Mouse (Mus musculus): ENCODE measurements around the gene Hps3. TPM values are rescaled to one million over a fixed set of nuclear protein-coding genes. Genes with fewer than 3 reads are reported as not detected.

Hps3 gene
- total and polyA plus RNA-seq, 3 experiments = 7.0 to 10.5 TPM; not detected in 1

DNA sequence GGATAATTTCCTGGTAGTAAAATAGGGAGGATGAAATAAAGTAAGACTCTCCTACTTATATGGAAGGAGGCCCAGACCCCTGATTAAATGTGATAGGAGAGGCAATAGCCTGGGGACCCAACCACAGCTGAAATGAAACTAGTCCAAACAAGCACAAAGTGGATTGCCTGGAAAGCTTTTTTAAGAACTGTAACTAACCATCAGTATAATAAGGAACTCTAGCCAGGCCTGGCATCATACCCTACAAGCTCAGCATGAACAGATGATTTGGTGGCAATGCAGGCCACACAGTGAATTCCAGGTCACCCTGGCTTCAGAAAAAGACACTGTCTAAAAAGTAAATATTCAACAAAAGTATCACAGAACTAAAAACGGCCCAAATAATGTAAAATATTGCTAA lies 29.5 kb downstream of the Hps3 start:
- TF ChIP-seq TAL1 (IDR thresholded peaks at IDR 0.05; ENCODE audit: low read length) (no peak), HCFC1 (IDR thresholded peaks at IDR 0.05; ENCODE audit: low read depth, low read length) (no peak), EP300 (IDR thresholded peaks at IDR 0.05; ENCODE audit: low read depth in 1 of 2, low read length in 2 of 2) (no peak), MAFK (IDR thresholded peaks at IDR 0.05; ENCODE audit: borderline replicate concordance, low read depth, low read length) (no peak)

DNA sequence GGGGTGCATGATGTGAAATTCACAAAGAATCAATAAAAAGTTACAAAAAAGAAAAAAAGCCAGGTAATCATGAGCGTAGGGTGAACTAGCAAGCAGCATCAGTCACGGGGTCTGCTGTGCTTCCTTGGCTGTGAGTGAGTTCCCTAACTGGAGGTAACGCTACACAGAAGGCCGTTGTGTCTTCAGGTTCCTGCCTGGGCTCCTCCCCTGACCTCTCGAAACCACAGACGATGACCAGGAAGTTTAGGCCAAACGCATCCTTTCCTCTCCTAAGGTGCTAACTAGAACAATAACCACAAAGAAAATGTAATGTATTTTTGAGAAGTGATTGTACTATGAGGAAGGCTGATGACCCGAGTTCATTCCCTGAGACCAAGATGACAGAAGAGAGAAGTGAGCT lies 30.7 kb downstream of the Hps3 start:
- no peaks in the 10 kb centered on the region for H3K27me3 ChIP-seq (ENCODE audit: control insufficient read depth in 1 of 2, insufficient read depth in 2 of 2, low read length in 2 of 2)
- H3K9me3 ChIP-seq (replicated peaks; ENCODE audit: insufficient read depth, low read length) = no peaks in the 10 kb centered on the region
- no peak for DNase-seq (ENCODE audit: low read depth, low spot score)
- no peak overlapping the region for H3K9ac ChIP-seq (ENCODE audit: control insufficient read depth, low read depth, low read length, poor library complexity, severe bottlenecking)
- no peaks in the 10 kb centered on the region for H3K4me1 ChIP-seq (ENCODE audit: control insufficient read depth in 1 of 2, insufficient read depth in 2 of 2, low read length in 2 of 2)
- no peak overlapping the region for H3K4me3 ChIP-seq (ENCODE audit: control insufficient read depth in 1 of 2, insufficient read depth in 1 of 2, low read depth in 2 of 2, low read length in 2 of 2)
- H3K36me3 ChIP-seq (ENCODE audit: control insufficient read depth in 1 of 2, insufficient read depth in 2 of 2, low read length in 2 of 2) = peaks cover 0 to 3% of the 10 kb centered on the region in 2 experiments; a peak in 2 of 4 replicates
- H3K27ac ChIP-seq (ENCODE audit: control insufficient read depth, low read depth, low read length) = no peak overlapping the region
- no peak for TF ChIP-seq NELFE (IDR thresholded peaks at IDR 0.05; ENCODE audit: low read depth, low read length)
- TF ChIP-seq NRF1 (IDR thresholded peaks at IDR 0.05; ENCODE audit: insufficient read depth, low read depth, low read length, poor library complexity, severe bottlenecking) = no peak
- no peak for TF ChIP-seq GATA1 (IDR thresholded peaks at IDR 0.05; ENCODE audit: low read depth, low read length)
- no peak for TF ChIP-seq ELF1 (IDR thresholded peaks at IDR 0.05; ENCODE audit: low read depth, low read length)
- no peak for TF ChIP-seq MXI1 (IDR thresholded peaks at IDR 0.05; ENCODE audit: low read depth, low read length)
- TF ChIP-seq CTCF (IDR thresholded peaks at IDR 0.05 in 2 of 3, conservative IDR thresholded peaks at IDR 0.05 in 1 of 3; ENCODE audit: control insufficient read depth in 1 of 3, insufficient read depth in 1 of 3, low read depth in 2 of 3, low read length in 3 of 3, poor library complexity in 1 of 3, severe bottlenecking in 1 of 3) = no peak
- TF ChIP-seq ZKSCAN1 (IDR thresholded peaks at IDR 0.05; ENCODE audit: low read depth, low read length) = no peak
- no peak for TF ChIP-seq MAZ (IDR thresholded peaks at IDR 0.05; ENCODE audit: low read depth, low read length)
- no peak for TF ChIP-seq CHD1 (IDR thresholded peaks at IDR 0.05; ENCODE audit: low read depth, low read length)
- no peak for TF ChIP-seq JUND (IDR thresholded peaks at IDR 0.05; ENCODE audit: low read depth, low read length)
- TF ChIP-seq POLR2AphosphoS2 (IDR thresholded peaks at IDR 0.05; ENCODE audit: low read length) = no peak
- H3K79me2 ChIP-seq (ENCODE audit: control insufficient read depth, insufficient read depth, low read length, poor library complexity) = no peaks in the 10 kb centered on the region

More for the DNA sequence above, 29.5 kb downstream of the Hps3 start:
- no peaks in the 10 kb centered on the region for H3K79me2 ChIP-seq (ENCODE audit: control insufficient read depth, insufficient read depth, low read length, poor library complexity)
- H3K9ac ChIP-seq (ENCODE audit: control insufficient read depth, low read depth, low read length, poor library complexity, severe bottlenecking) = no peak overlapping the region
- H3K27ac ChIP-seq (ENCODE audit: control insufficient read depth, low read depth, low read length) = no peak overlapping the region
- no peak for DNase-seq (ENCODE audit: low read depth, low spot score)
- no peaks in the 10 kb centered on the region for H3K4me1 ChIP-seq (ENCODE audit: control insufficient read depth in 1 of 2, insufficient read depth in 2 of 2, low read length in 2 of 2)
- H3K36me3 ChIP-seq (ENCODE audit: control insufficient read depth in 1 of 2, insufficient read depth in 2 of 2, low read length in 2 of 2) = peaks cover 0 to 3% of the 10 kb centered on the region in 2 experiments; a peak in 2 of 4 replicates
- H3K4me3 ChIP-seq (ENCODE audit: control insufficient read depth in 1 of 2, insufficient read depth in 1 of 2, low read depth in 2 of 2, low read length in 2 of 2) = no peak overlapping the region
- no peaks in the 10 kb centered on the region for H3K9me3 ChIP-seq (replicated peaks; ENCODE audit: insufficient read depth, low read length)
- H3K27me3 ChIP-seq (ENCODE audit: control insufficient read depth in 1 of 2, insufficient read depth in 2 of 2, low read length in 2 of 2) = no peaks in the 10 kb centered on the region

- no peaks in the 10 kb centered on the region for H3K79me2 ChIP-seq (ENCODE audit: control insufficient read depth, insufficient read depth, low read length, poor library complexity)
- H3K27me3 ChIP-seq (ENCODE audit: control insufficient read depth in 1 of 2, insufficient read depth in 2 of 2, low read length in 2 of 2) = no peaks in the 10 kb centered on the region
- TF ChIP-seq ZC3H11A (IDR thresholded peaks at IDR 0.05; ENCODE audit: low read depth, low read length) (0 out of 2 replicates have a peak, but pooled peaks have one; percentile 5), CTCF (IDR thresholded peaks at IDR 0.05 in 2 of 3, conservative IDR thresholded peaks at IDR 0.05 in 1 of 3; ENCODE audit: control insufficient read depth in 1 of 3, insufficient read depth in 1 of 3, low read depth in 2 of 3, low read length in 3 of 3, poor library complexity in 1 of 3, severe bottlenecking in 1 of 3) (peak; percentile 14 to 49 (median 29); a peak in 3 of 6 replicates), SMC3 (IDR thresholded peaks at IDR 0.05; ENCODE audit: low read depth, low read length) (peak; percentile 41), EP300 (IDR thresholded peaks at IDR 0.05; ENCODE audit: low read depth in 1 of 2, low read length in 2 of 2) (no peak), MAFK (IDR thresholded peaks at IDR 0.05; ENCODE audit: borderline replicate concordance, low read depth, low read length) (no peak)
- H3K36me3 ChIP-seq (ENCODE audit: control insufficient read depth in 1 of 2, insufficient read depth in 2 of 2, low read length in 2 of 2) = peaks cover 0 to 3% of the 10 kb centered on the region in 2 experiments; a peak in 2 of 4 replicates
- H3K4me3 ChIP-seq (ENCODE audit: control insufficient read depth in 1 of 2, insufficient read depth in 1 of 2, low read depth in 2 of 2, low read length in 2 of 2) = no peak overlapping the region
- H3K9ac ChIP-seq (ENCODE audit: control insufficient read depth, low read depth, low read length, poor library complexity, severe bottlenecking) = no peak overlapping the region
- H3K4me1 ChIP-seq (ENCODE audit: control insufficient read depth in 1 of 2, insufficient read depth in 2 of 2, low read length in 2 of 2) = no peaks in the 10 kb centered on the region
- peak; percentile 26 for DNase-seq (ENCODE audit: low read depth, low spot score)
- H3K9me3 ChIP-seq (replicated peaks; ENCODE audit: insufficient read depth, low read length) = no peaks in the 10 kb centered on the region
- H3K27ac ChIP-seq (ENCODE audit: control insufficient read depth, low read depth, low read length) = no peak overlapping the region
Observed at GRCm38 (mm10) chr3:20002786-20003185, 32.3 kb downstream of the Hps3 start.

Data from MEL (cell line).